Mouse (Mus musculus): Measurements from ENCODE around the gene Serpinb7.

- no peak for TF ChIP-seq CTCF (IDR thresholded peaks at IDR 0.05; ENCODE audit: control insufficient read depth, insufficient read depth, low read length)
- TF ChIP-seq POLR2A (IDR thresholded peaks at IDR 0.05; ENCODE audit: borderline replicate concordance, control insufficient read depth, low read depth, low read length): no peak
Measured at GRCm38 (mm10) chr1:107502025-107502424, 102.6 kb downstream of the Serpinb7 start.

All from bone marrow, adult 2 months (tissue).